Mouse (Mus musculus) olfactory bulb, adult 2 months (tissue): ENCODE data around the gene Lrtm1. TPM values are rescaled to one million over a fixed set of nuclear protein-coding genes. Genes with fewer than 3 reads are reported as not detected.

ENCODE experiments used
- H3K27ac ChIP-seq: fragments of 200-500 bp; 2 replicates; pipeline ENCODE4 v1.5.1; 2012; ENCODE audit warnings: low read depth, low read length; ENCODE audit not compliant: insufficient read depth
- H3K4me1 ChIP-seq: fragments of 200-500 bp; 2 replicates; pipeline ENCODE4 v1.6.1; 2012; ENCODE audit warnings: low read length; ENCODE audit not compliant: control insufficient read depth, insufficient read depth
- H3K4me3 ChIP-seq: fragments of 200-500 bp; 2 replicates; pipeline ENCODE4 v1.5.1; 2012; ENCODE audit warnings: mild to moderate bottlenecking, low read depth, low read length, moderate library complexity; ENCODE audit not compliant: insufficient read depth
- CTCF ChIP-seq: fragments of 200-500 bp; IDR thresholded peaks from 2 replicates; pipeline ENCODE4 v1.5.1; 2012; ENCODE audit warnings: low read depth, mild to moderate bottlenecking, low read length, moderate library complexity; ENCODE audit not compliant: insufficient read depth
- POLR2A ChIP-seq: fragments of 200-500 bp; IDR thresholded peaks from 2 replicates; pipeline ENCODE4 v1.6.1; 2012; ENCODE audit warnings: mild to moderate bottlenecking, low read depth, low read length, moderate library complexity; ENCODE audit not compliant: insufficient read depth
- WGBS: fragments of 180-500 bp; shearing (Covaris S2); methylation state at CpG from one replicate; pipeline ENCODE4 v1.1.7; 2018; 5-methylcytosine and 5-hydroxymethylcytosine counted together
- polyA plus RNA-seq: library from polyadenylated mRNA; stranded (reverse); fragments of >200 nt; gene quantifications from 2 replicates; pipeline ENCODE4 v1.2.4, GENCODE M21; 2012; ENCODE audit warnings: low replicate concordance; ENCODE audit not compliant: missing spikeins, insufficient read depth, insufficient read length

Gene Lrtm1
- polyA plus RNA-seq, 1 experiment = not detected

DNA sequence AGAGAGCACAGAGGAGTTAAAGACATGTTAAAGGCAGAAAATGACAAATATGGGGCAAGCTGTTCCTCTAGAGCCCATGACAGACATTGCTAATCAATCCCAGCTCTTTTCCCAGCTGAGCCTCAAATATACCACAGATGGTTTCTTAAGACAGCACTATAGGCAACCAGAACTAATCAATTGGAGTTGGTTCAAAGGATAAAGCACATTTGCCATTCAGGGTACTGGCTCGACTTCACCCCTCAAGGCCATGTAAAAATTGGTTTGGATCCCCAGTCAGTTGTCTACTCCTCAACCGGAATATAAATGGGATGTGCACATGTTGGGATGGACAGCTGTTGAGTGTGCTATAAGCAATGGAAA is 11.1 kb downstream of the Lrtm1 start:
- no peak overlapping the region for H3K4me3 ChIP-seq
- peaks cover 9% of the 10 kb centered on the region for H3K4me1 ChIP-seq
- 79% methylated on average over 2 of the region's 2 CpGs for WGBS
- TF ChIP-seq CTCF = no peak
- no peak for TF ChIP-seq POLR2A
- H3K27ac ChIP-seq = no peak overlapping the region

DNA sequence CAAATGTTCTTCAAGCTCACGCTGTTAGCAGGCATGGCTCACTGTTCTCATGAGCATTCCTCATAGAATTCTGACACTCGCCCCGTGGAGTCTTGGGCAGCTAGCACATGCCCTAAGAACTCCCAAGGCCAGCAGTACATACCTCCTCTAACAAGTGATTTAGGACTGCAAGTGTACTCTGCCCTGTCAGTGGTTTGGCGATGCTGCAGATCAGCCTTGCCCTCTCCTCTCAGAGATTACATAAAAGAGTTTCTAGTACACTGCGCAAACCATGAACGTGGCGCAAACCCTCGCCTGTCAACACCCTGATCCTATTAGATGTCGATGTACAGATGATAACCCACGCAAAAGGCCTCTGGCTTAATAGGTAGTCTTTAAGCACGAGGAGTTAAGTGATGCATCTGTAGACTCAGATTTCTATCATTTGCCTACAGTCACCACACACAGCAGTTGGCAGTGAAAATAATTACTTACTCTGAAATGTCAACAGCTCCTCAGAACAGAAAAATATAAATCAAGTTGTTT is 11.9 kb downstream of the Lrtm1 start:
- TF ChIP-seq CTCF (no peak), POLR2A (no peak)
- Histone ChIP-seq H3K4me3 (no peak overlapping the region), H3K4me1 (peaks cover 9% of the 10 kb centered on the region), H3K27ac (no peak overlapping the region)
- WGBS = 51% methylated on average over 11 of the region's 11 CpGs

DNA sequence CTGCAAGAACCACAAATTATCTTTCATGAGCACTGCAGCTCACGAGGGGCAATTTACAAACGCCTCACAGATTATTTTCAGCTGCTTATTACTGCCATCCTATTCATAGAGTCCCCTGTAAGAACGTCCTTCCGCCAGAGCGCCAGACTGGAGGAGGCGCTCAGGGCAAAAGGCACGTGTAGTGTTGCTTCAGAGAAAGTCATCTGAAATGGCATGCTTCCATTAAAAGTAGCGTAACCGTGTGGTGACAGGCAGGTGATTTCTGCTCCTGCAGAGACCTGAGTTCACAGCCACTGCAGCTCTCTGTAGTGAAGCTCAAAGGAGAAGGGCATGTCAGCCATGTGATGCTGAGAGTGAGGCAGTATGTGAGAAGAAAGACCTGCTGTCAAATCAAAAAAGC is 12.5 kb downstream of the Lrtm1 start:
- Histone ChIP-seq H3K4me3 (no peak overlapping the region), H3K4me1 (peaks cover 9% of the 10 kb centered on the region), H3K27ac (no peak overlapping the region)
- no peak for TF ChIP-seq CTCF
- no peak for TF ChIP-seq POLR2A
- 37% methylated on average over 9 of the region's 9 CpGs for WGBS

DNA sequence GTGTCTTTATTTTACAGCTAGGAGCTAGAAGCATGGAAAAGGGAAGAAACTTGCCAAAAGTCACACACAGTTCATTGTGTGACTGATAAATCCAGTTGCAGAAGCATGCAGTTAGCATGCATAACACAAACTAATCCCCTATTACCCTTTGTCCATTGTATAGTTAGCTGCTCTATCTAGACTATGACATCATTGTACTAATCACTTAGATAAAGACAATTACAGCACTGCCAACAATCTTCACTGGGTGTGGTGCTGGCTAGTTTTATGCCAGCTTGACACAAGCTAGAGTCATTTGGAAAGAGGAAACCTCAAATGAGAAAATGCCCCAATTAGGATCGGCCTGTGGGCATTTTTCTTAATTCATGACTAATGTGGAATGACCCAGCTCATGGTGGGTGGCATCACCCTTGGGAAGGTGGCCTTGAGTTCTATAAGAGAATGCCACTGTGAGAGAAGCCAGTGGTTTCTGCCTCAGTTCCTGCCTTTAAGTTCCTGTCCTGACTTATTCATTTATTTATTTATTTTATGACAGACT is 13.9 kb downstream of the Lrtm1 start:
- Histone ChIP-seq H3K4me3 (no peak overlapping the region), H3K4me1 (peaks cover 9% of the 10 kb centered on the region), H3K27ac (no peak overlapping the region)
- TF ChIP-seq POLR2A (no peak), CTCF (no peak)
- 66% methylated on average over 1 of the region's 1 CpGs for WGBS

DNA sequence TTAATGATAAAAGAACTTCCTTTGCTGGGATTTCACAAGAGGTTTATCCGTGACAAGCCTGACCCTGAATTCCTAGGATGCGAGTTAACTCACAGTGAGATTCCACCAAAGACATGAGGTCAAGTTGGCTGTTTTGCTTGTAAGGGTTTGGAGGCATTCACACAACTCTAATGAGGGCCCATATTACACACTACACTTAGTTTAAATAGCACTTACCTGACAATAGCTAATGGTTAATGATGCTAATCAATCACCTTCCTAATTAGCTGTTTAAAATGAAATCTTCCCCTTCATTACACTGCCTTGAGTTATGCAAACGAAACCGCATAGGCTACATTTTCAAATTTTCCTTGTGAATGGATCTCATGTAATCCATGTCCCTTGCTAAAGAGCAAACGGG is 20.2 kb downstream of the Lrtm1 start:
- no peak overlapping the region for H3K27ac ChIP-seq
- no peak for TF ChIP-seq CTCF
- TF ChIP-seq POLR2A = no peak
- no peak overlapping the region for H3K4me3 ChIP-seq
- H3K4me1 ChIP-seq = peaks cover 2% of the 10 kb centered on the region; the same call in 1 of the 2 replicates
- WGBS = 88% methylated on average over 5 of the region's 5 CpGs

DNA sequence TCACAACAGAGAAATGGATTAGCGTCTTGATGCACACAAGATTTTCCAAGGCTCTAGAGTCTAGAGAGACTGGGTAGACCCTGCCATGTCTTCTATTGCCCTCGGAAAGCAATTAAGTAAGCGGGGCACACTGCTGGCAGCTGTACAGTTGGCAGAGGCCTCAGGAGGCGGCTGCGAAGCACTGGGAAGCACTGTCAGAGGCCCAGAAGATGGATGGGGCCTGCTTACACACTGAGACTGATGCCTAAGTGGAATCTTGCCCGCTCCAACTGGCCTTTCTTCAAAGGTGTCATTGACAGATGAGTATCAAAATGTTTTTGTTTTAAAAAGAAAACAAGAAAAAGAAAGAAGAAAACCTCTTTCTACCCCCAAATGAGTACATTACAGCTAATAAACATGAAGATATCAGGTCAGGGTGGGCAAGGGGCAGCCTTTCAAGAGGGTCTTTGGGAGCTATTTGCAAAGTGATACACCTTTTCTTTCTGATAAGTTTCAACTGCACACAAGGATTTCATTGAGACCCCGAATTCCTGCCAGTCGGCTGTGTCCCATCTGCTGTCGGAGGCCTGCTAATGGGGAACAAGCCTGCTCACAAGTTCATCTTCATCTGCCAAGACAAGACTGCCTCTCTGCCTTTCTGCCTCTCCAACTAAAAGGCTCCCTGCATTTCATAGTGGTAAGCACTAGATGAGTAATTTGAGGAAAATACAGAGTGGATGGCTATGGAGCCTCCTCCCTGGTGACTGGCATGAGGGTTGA is 22.8 kb downstream of the Lrtm1 start:
- no peak overlapping the region for H3K27ac ChIP-seq
- 71% methylated on average over 9 of the region's 9 CpGs for WGBS
- TF ChIP-seq CTCF (no peak), POLR2A (no peak)
- H3K4me1 ChIP-seq = peaks cover 2% of the 10 kb centered on the region; the same call in 1 of the 2 replicates
- H3K4me3 ChIP-seq = no peak overlapping the region

DNA sequence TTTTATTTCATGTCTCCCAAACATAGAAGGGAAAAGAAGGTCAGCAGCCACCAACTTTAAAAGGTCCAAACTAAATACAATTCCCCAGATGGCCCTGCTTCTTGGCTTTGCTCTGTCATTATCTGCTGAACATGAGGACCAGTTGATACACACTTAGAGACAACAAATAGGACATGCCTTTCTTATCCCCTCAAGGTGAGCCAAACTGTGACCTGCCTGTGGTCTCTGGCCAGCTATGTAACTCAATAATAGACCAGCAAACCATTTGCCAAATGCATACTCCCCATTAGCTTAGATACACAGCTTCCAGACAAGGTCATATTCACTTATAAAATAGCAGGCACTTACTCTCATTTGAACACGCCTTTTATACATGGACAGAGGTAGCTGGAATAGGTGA is 23.5 kb downstream of the Lrtm1 start:
- peaks cover 2% of the 10 kb centered on the region; the same call in 1 of the 2 replicates for H3K4me1 ChIP-seq
- no peak for TF ChIP-seq POLR2A
- TF ChIP-seq CTCF = no peak
- no peak overlapping the region for H3K27ac ChIP-seq
- WGBS = 100% methylated on average over 1 of the region's 1 CpGs
- H3K4me3 ChIP-seq = no peak overlapping the region

DNA sequence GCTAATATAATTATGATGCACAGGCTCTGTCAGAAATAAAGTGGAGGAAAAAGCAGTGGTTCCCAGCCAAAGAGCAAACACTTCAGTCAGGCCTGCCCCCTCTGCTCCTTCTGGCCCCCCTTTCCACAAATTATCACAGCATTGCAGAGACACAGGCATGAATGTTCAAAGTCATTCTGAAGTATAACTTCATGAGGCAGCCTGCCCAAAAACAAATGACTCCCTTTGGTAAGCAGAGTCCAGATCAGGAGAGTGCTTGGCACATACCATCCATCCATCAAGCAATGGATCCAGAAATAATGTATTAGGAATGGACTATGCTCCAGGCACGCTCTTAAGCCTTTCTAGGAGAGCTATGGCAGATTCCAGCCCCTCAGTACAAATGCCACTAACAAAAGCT is 24.3 kb downstream of the Lrtm1 start:
- TF ChIP-seq POLR2A (no peak), CTCF (no peak)
- H3K4me3 ChIP-seq = no peak overlapping the region
- peaks cover 2% of the 10 kb centered on the region; the same call in 1 of the 2 replicates for H3K4me1 ChIP-seq
- no peak overlapping the region for H3K27ac ChIP-seq
- WGBS = 100% methylated on average over 1 of the region's 1 CpGs
